13 mouse cellular contexts compared by ENCODE assay signal in genomic region chr7:64895685-64896101, GRCm38 (mm10). TPM values are rescaled to one million over a fixed set of nuclear protein-coding genes. Genes with fewer than 3 reads are reported as not detected.
A peak's percentile ranks its signal among the peaks of the same experiment; 100 is the strongest.
DNase-seq lines count a peak whose midpoint lies in the region; ATAC-seq and TF ChIP-seq lines count a peak whose summit lies in the region.
"Had no signal": no experiment of that assay in that cellular context is flagged by ENCODE, and none has a peak within 500 bp of the region (broad histone marks: within the 10 kb centered on the region; RNA-seq: fewer than 3 reads in every experiment).

No protein-coding gene starts in this region.

- no peak overlapping the region for H3K9ac ChIP-seq in hindbrain, embryonic 11.5 days (ENCODE audit: low read depth, low read length)
- 0 out of 2 replicates have a peak overlapping the region, but pooled peaks have one; percentile 10 for H3K9ac ChIP-seq in midbrain, embryonic 13.5 days (replicated peaks)
- H3K9ac ChIP-seq in hindbrain, embryonic 15.5 days: no peak overlapping the region
- H3K9ac ChIP-seq: limb, embryonic 15.5 days had no signal

- H3K36me3 ChIP-seq in hindbrain, embryonic 11.5 days (ENCODE audit: control insufficient read depth, insufficient read depth, low read length): no peaks in the 10 kb centered on the region
- H3K36me3 ChIP-seq in hindbrain, embryonic 10.5 days: no peaks in the 10 kb centered on the region
- H3K36me3 ChIP-seq in midbrain, embryonic 13.5 days: no peaks in the 10 kb centered on the region
- H3K36me3 ChIP-seq in midbrain, embryonic 10.5 days: no peaks in the 10 kb centered on the region
- H3K36me3 ChIP-seq in hindbrain, embryonic 15.5 days: no peaks in the 10 kb centered on the region
- H3K36me3 ChIP-seq: limb, embryonic 15.5 days had no signal

- no peak overlapping the region for H3K4me2 ChIP-seq in hindbrain, embryonic 11.5 days (replicated peaks; ENCODE audit: low read depth, low read length)
- no peak overlapping the region for H3K4me2 ChIP-seq in midbrain, embryonic 13.5 days (replicated peaks)
- H3K4me2 ChIP-seq in hindbrain, embryonic 15.5 days: no peak overlapping the region
- H3K4me2 ChIP-seq: limb, embryonic 15.5 days had no signal

- no peaks in the 10 kb centered on the region for H3K9me3 ChIP-seq in hindbrain, embryonic 11.5 days (ENCODE audit: control insufficient read depth, low read length)
- no peaks in the 10 kb centered on the region for H3K9me3 ChIP-seq in hindbrain, embryonic 10.5 days
- H3K9me3 ChIP-seq in midbrain, embryonic 13.5 days: no peaks in the 10 kb centered on the region
- H3K9me3 ChIP-seq in midbrain, embryonic 10.5 days (replicated peaks): no peaks in the 10 kb centered on the region
- no peaks in the 10 kb centered on the region for H3K9me3 ChIP-seq in hindbrain, embryonic 15.5 days
- H3K9me3 ChIP-seq: limb, embryonic 15.5 days had no signal

- no peak overlapping the region for H3K27ac ChIP-seq in hindbrain, embryonic 11.5 days (ENCODE audit: low read depth, low read length)
- H3K27ac ChIP-seq in hindbrain, embryonic 10.5 days: no peak overlapping the region
- H3K27ac ChIP-seq in midbrain, embryonic 13.5 days: peak overlapping the region; percentile 6; the same call in 1 of the 2 replicates
- no peak overlapping the region for H3K27ac ChIP-seq in midbrain, embryonic 10.5 days (replicated peaks)
- peak overlapping the region; percentile 42; the same call in 1 of the 2 replicates for H3K27ac ChIP-seq in hindbrain, embryonic 15.5 days (replicated peaks)
- H3K27ac ChIP-seq in olfactory bulb, adult 2 months (ENCODE audit: insufficient read depth, low read depth, low read length): 0 out of 2 replicates have a peak overlapping the region, but pooled peaks have one; percentile 31
- H3K27ac ChIP-seq: limb, embryonic 15.5 days had no signal

- no peak overlapping the region for H3K4me3 ChIP-seq in hindbrain, embryonic 11.5 days (ENCODE audit: low read depth, low read length)
- H3K4me3 ChIP-seq in hindbrain, embryonic 10.5 days: no peak overlapping the region
- no peak overlapping the region for H3K4me3 ChIP-seq in midbrain, embryonic 13.5 days (replicated peaks)
- H3K4me3 ChIP-seq in midbrain, embryonic 10.5 days: no peak overlapping the region
- H3K4me3 ChIP-seq in hindbrain, embryonic 15.5 days: no peak overlapping the region
- H3K4me3 ChIP-seq in olfactory bulb, adult 2 months (ENCODE audit: insufficient read depth, low read depth, low read length): no peak overlapping the region
- H3K4me3 ChIP-seq: limb, embryonic 15.5 days had no signal

- no peaks in the 10 kb centered on the region for H3K27me3 ChIP-seq in hindbrain, embryonic 11.5 days (ENCODE audit: control insufficient read depth, insufficient read depth, low read length)
- H3K27me3 ChIP-seq in hindbrain, embryonic 10.5 days (ENCODE audit: insufficient read depth, poor library complexity, severe bottlenecking): no peaks in the 10 kb centered on the region
- no peaks in the 10 kb centered on the region for H3K27me3 ChIP-seq in midbrain, embryonic 13.5 days
- no peaks in the 10 kb centered on the region for H3K27me3 ChIP-seq in midbrain, embryonic 10.5 days (ENCODE audit: low read depth, poor library complexity, severe bottlenecking)
- no peaks in the 10 kb centered on the region for H3K27me3 ChIP-seq in hindbrain, embryonic 15.5 days
- H3K27me3 ChIP-seq: limb, embryonic 15.5 days had no signal

- peak; percentile 5 for DNase-seq in hindbrain, embryonic 11.5 days (ENCODE audit: low spot score)
- DNase-seq in hindbrain, embryonic 10.5 days (ENCODE audit: low spot score): no peak
- DNase-seq in midbrain, embryonic 10.5 days (ENCODE audit: low spot score): no peak
- no peak for DNase-seq in cerebellum, adult 8-10 months
- no peak for DNase-seq in layer of hippocampus, adult 18-20 months (ENCODE audit: low spot score in 2 of 2)
- DNase-seq: adrenal gland, postnatal 10 days; B cell, adult 2 months; cerebellum, adult 11 months; heart, postnatal 14 days had no signal

- H3K4me1 ChIP-seq in hindbrain, embryonic 11.5 days (replicated peaks; ENCODE audit: control insufficient read depth, insufficient read depth, low read length): no peaks in the 10 kb centered on the region
- H3K4me1 ChIP-seq in hindbrain, embryonic 10.5 days (replicated peaks): peaks cover 12% of the 10 kb centered on the region
- H3K4me1 ChIP-seq in midbrain, embryonic 13.5 days (replicated peaks): peaks cover 7% of the 10 kb centered on the region; the same call in 1 of the 2 replicates
- peaks cover 7% of the 10 kb centered on the region; the same call in 1 of the 2 replicates for H3K4me1 ChIP-seq in midbrain, embryonic 10.5 days
- peaks cover 14% of the 10 kb centered on the region; the same call in 1 of the 2 replicates for H3K4me1 ChIP-seq in hindbrain, embryonic 15.5 days (replicated peaks)
- H3K4me1 ChIP-seq in olfactory bulb, adult 2 months (ENCODE audit: control insufficient read depth, insufficient read depth, low read length): peaks cover 12% of the 10 kb centered on the region
- H3K4me1 ChIP-seq: limb, embryonic 15.5 days had no signal

- 55% methylated on average over 5 of the region's 5 CpGs for WGBS in hindbrain, embryonic 11.5 days
- 60% methylated on average over 5 of the region's 5 CpGs for WGBS in hindbrain, embryonic 10.5 days
- 62% methylated on average over 5 of the region's 5 CpGs for WGBS in midbrain, embryonic 13.5 days
- WGBS in midbrain, embryonic 10.5 days: 66% methylated on average over 5 of the region's 5 CpGs
- 47% methylated on average over 5 of the region's 5 CpGs for WGBS in hindbrain, embryonic 15.5 days
- 46% methylated on average over 5 of the region's 5 CpGs for WGBS in olfactory bulb, adult 2 months

- no peak for TF ChIP-seq CTCF in olfactory bulb, adult 2 months (IDR thresholded peaks at IDR 0.05; ENCODE audit: insufficient read depth, low read depth, low read length)

- no peak for TF ChIP-seq POLR2A in olfactory bulb, adult 2 months (IDR thresholded peaks at IDR 0.05; ENCODE audit: insufficient read depth, low read depth, low read length)

- ATAC-seq in hindbrain, embryonic 11.5 days (ENCODE audit: low FRiP score): no peak
- ATAC-seq in midbrain, embryonic 13.5 days: peak; percentile 50; the same call in 1 of the 2 replicates
- ATAC-seq in hindbrain, embryonic 15.5 days (ENCODE audit: low FRiP score, low read depth): 0 out of 2 replicates have a peak, but pooled peaks have one; percentile 4

RNA-seq across cellular contexts. Expression of gene Nsmce3, which starts 22.9 kb away (rescaled TPM):
- polyA plus RNA-seq in hindbrain, embryonic 11.5 days (2014; fragmentation: Nextera tagmentation; extraction: Ambion mirVana): 12.3 and 12.8 TPM in 2 replicates
- polyA plus RNA-seq in hindbrain, embryonic 10.5 days (2016; fragmentation: Nextera tagmentation; extraction: Ambion mirVana): 10.6 and 12.1 TPM in 2 replicates
- polyA plus RNA-seq in midbrain, embryonic 13.5 days (2015; fragmentation: Nextera tagmentation; extraction: Ambion mirVana): 10.5 and 10.7 TPM in 2 replicates
- 11.6 and 12.5 TPM in 2 replicates for polyA plus RNA-seq in midbrain, embryonic 10.5 days (2016; fragmentation: Nextera tagmentation; extraction: Ambion mirVana)
- polyA plus RNA-seq in hindbrain, embryonic 15.5 days (2015; fragmentation: Nextera tagmentation; extraction: Ambion mirVana): 10.3 and 11.5 TPM in 2 replicates
- not detected in 2 replicates for polyA plus RNA-seq in olfactory bulb, adult 2 months (2012; ENCODE audit: insufficient read depth, insufficient read length, low replicate concordance, missing spikeins)
- 10 to 100 TPM; 15.9 to 16.9 TPM for total RNA-seq in layer of hippocampus, adult 18-20 months (2021)

Comparison
In these comparisons a context has a peak if more than half of its experiments do, and no peak if none do; other contexts are left out.
1. H3K27ac ChIP-seq: peak in midbrain, embryonic 13.5 days (single experiment), hindbrain, embryonic 15.5 days (single experiment) and olfactory bulb, adult 2 months (single experiment); none in hindbrain, embryonic 11.5 days (single experiment), hindbrain, embryonic 10.5 days (single experiment) and midbrain, embryonic 10.5 days (single experiment).